Mouse (Mus musculus) heart, postnatal 0 days (tissue): ENCODE results near the gene Nln.

ENCODE experiments used
- CTCF ChIP-seq: IDR thresholded peaks from 2 replicates; pipeline ENCODE4 v1.5.1; 2016; ENCODE audit warnings: antibody characterized with exemption, control low read depth, low read depth
- EP300 ChIP-seq: IDR thresholded peaks from 2 replicates; pipeline ENCODE4 v1.6.1; 2016; ENCODE audit warnings: antibody characterized with exemption, low read depth

GRCm38 (mm10) chr13:104145646-104146045, 36.2 kb upstream of the Nln start:
- TF ChIP-seq CTCF = no peak
- no peak for TF ChIP-seq EP300
